Mouse (Mus musculus): ENCODE data around the gene Tor1aip2.

DNA sequence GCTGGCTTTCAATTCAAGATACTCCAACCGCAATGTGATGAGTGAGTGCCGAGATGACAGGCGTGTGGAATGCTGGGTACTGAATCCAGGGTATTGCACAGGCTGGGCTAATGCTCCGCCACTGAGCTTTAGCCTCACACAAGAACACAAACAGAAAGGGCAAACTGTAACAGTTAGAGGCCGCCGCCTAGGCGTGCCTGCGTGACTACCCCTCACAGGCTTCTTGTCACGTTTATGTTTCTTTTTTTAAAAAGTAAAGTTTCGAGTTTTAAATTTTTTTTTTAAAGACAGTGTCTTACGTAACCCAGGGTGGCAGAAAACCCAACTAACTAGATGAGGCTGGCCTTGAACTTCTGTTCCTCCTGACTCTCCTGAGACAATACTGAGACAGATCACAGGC lies 29.3 kb upstream of the Tor1aip2 start:
- TF ChIP-seq MAFK (IDR thresholded peaks at IDR 0.05; ENCODE audit: insufficient read depth, low read depth, low read length) = no peak
- no peak for TF ChIP-seq HCFC1 (IDR thresholded peaks at IDR 0.05; ENCODE audit: borderline replicate concordance, insufficient read depth, low read length)
- TF ChIP-seq ZC3H11A (IDR thresholded peaks at IDR 0.05; ENCODE audit: borderline replicate concordance, low read depth, low read length) = no peak

Measured in ES-E14 (cell line).